Mouse (Mus musculus) liver, embryonic 14.5 days (tissue): ENCODE results near the gene Ephb1.

Source experiments
- CTCF ChIP-seq: IDR thresholded peaks from 2 replicates; pipeline ENCODE4 v1.5.1; 2016; ENCODE audit warnings: antibody characterized with exemption, low read depth, control low read depth
- EP300 ChIP-seq: IDR thresholded peaks from 2 replicates; pipeline ENCODE4 v1.6.1; 2016; ENCODE audit warnings: antibody characterized with exemption, low read depth

GRCm38 (mm10) chr9:102190058-102190457 is 164.4 kb downstream of the Ephb1 start:
- TF ChIP-seq EP300 (no peak), CTCF (no peak)
